Mouse (Mus musculus) spleen, postnatal 36 days (tissue): ENCODE measurements around the gene Rasgef1b.

Experiments
- DNase-seq, 2 experiments: peaks; one replicate each; pipeline ENCODE4 v3.0.0; 2022; ENCODE audit warnings: low spot score in 2 of 2, mixed read lengths in 1 of 2

The Rasgef1b gene

GRCm38 (mm10) chr5:99728649-99729212 lies at the start of gene Rasgef1b:
TSS of gene Rasgef1b (minus strand) at chr5:99729065.
- no peak for DNase-seq

GRCm38 (mm10) chr5:99775342-99775741 lies 46.5 kb upstream of the Rasgef1b start:
- DNase-seq: no peak

- DNase-seq: no peak
Observed at GRCm38 (mm10) chr5:99773265-99773664, 44.4 kb upstream of the Rasgef1b start.

GRCm38 (mm10) chr5:99764246-99764645 lies 35.4 kb upstream of the Rasgef1b start:
- DNase-seq: no peak

GRCm38 (mm10) chr5:99758859-99759258 lies 30.0 kb upstream of the Rasgef1b start:
- no peak for DNase-seq

GRCm38 (mm10) chr5:99753843-99754242 lies 25.0 kb upstream of the Rasgef1b start:
- no peak for DNase-seq

- no peak for DNase-seq
Observed at GRCm38 (mm10) chr5:99753368-99753767, 24.5 kb upstream of the Rasgef1b start.

GRCm38 (mm10) chr5:99752670-99753231 lies 23.9 kb upstream of the Rasgef1b start:
- DNase-seq: no peak

- DNase-seq: no peak
Observed at GRCm38 (mm10) chr5:99748417-99748816, 19.6 kb upstream of the Rasgef1b start.

GRCm38 (mm10) chr5:99746087-99746486 lies 17.2 kb upstream of the Rasgef1b start:
- no peak for DNase-seq

- no peak for DNase-seq
Observed at GRCm38 (mm10) chr5:99742874-99743273, 14.0 kb upstream of the Rasgef1b start.

GRCm38 (mm10) chr5:99742056-99742455 lies 13.2 kb upstream of the Rasgef1b start:
- no peak for DNase-seq

GRCm38 (mm10) chr5:99737937-99738727 lies 9.3 kb upstream of the Rasgef1b start:
- DNase-seq: no peak

- DNase-seq: no peak
Observed at GRCm38 (mm10) chr5:99729931-99730330, 1.1 kb upstream of the Rasgef1b start.

GRCm38 (mm10) chr5:99729361-99729882 lies 557 bp upstream of the Rasgef1b start:
- no peak for DNase-seq

GRCm38 (mm10) chr5:99728027-99728451 lies 826 bp downstream of the Rasgef1b start:
- DNase-seq: no peak

GRCm38 (mm10) chr5:99723941-99724340 lies 4.9 kb downstream of the Rasgef1b start:
- DNase-seq: no peak

- DNase-seq: no peak
Observed at GRCm38 (mm10) chr5:99722310-99722709, 6.6 kb downstream of the Rasgef1b start.

GRCm38 (mm10) chr5:99720554-99720953 lies 8.3 kb downstream of the Rasgef1b start:
- no peak for DNase-seq

- DNase-seq: no peak
Observed at GRCm38 (mm10) chr5:99717917-99718316, 10.9 kb downstream of the Rasgef1b start.

GRCm38 (mm10) chr5:99715281-99715744 lies 13.6 kb downstream of the Rasgef1b start:
- no peak for DNase-seq

GRCm38 (mm10) chr5:99711947-99712346 lies 16.9 kb downstream of the Rasgef1b start:
- no peak for DNase-seq

- no peak for DNase-seq
Observed at GRCm38 (mm10) chr5:99708706-99709105, 20.2 kb downstream of the Rasgef1b start.
